Mouse (Mus musculus) hindbrain, embryonic 10.5 days (tissue): Measurements from ENCODE around the gene Ap2s1. TPM values are rescaled to one million over a fixed set of nuclear protein-coding genes. Genes with fewer than 3 reads are reported as not detected.
"Not testable (repeated sequence)": the region's sequence is repeated elsewhere in the genome, so short reads cannot be mapped to it uniquely, and the experiment has no call there.

Experiments used
- DNase-seq: peaks from one replicate; pipeline ENCODE4 v3.0.0-alpha.2; 2017; ENCODE audit warnings: low spot score
- H3K27ac ChIP-seq: fragments of 300-500 bp; sonication (generic); 2 replicates; pipeline ENCODE4 v1.5.1; 2016; ENCODE audit warnings: mild to moderate bottlenecking, moderate library complexity
- H3K27me3 ChIP-seq: fragments of 300-500 bp; sonication (generic); 2 replicates; pipeline ENCODE4 v1.6.1; 2016; ENCODE audit warnings: mild to moderate bottlenecking; ENCODE audit not compliant: poor library complexity, insufficient read depth, severe bottlenecking
- H3K36me3 ChIP-seq: fragments of 300-500 bp; sonication (generic); 2 replicates; pipeline ENCODE4 v1.6.1; 2016; ENCODE audit warnings: mild to moderate bottlenecking, moderate library complexity
- H3K4me1 ChIP-seq: fragments of 300-500 bp; sonication (generic); replicated peaks from 2 replicates; pipeline ENCODE4 v1.6.1; 2016; ENCODE audit warnings: mild to moderate bottlenecking
- H3K4me3 ChIP-seq: fragments of 300-500 bp; sonication (generic); 2 replicates; pipeline ENCODE4 v1.5.1; 2016; ENCODE audit warnings: mild to moderate bottlenecking, moderate library complexity
- H3K9me3 ChIP-seq: fragments of 300-500 bp; sonication (generic); 2 replicates; pipeline ENCODE4 v1.6.1; 2016; ENCODE audit warnings: mild to moderate bottlenecking, moderate library complexity
- WGBS: fragments of 180-500 bp; shearing (Covaris S2); methylation state at CpG from one replicate; pipeline ENCODE4 v1.1.7; 2016; 5-methylcytosine and 5-hydroxymethylcytosine counted together
- polyA plus RNA-seq: library from polyadenylated mRNA; unstranded; fragments of >200 nt; fragmentation: Nextera tagmentation; extraction: Ambion mirVana; gene quantifications from 2 replicates; pipeline ENCODE4 v1.2.1, GENCODE M21; 2016

Ap2s1 gene
- 277 and 316 TPM in 2 replicates for polyA plus RNA-seq

DNA sequence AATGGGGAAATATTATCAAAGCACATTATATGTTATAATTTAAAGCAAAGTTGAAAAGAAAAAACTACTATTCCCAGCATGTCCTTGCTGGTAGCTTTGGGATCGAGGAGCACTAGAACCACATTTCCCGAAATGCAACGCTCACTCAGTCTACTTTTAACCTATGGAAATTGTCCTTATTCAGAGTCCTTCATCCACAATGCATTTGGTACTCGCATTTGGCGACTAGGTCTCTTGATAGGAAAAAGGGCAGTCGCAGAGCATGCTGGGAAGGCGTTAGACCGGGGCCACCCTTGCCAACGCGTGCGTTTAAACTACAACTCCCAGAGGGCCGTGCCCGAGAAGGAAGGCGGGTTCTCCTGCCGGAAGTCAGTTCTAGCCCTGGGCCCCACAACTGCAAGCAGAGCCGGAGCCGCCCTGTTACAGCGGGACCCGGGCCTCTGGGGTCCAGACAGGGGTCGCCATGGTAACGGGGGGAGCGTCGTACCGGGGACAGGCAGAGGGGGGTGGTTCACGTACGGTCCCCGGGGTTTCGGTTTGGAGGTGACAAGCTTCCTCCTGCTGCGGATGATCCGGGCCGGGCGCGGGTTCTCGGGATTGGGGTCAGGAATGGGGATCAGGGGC lies at the start of gene Ap2s1:
Gene Ap2s1 (plus strand): TSS at position 338 of the 624 bp plus-strand sequence.
- DNase-seq = peak; percentile 97
- Histone ChIP-seq H3K4me1 (peaks cover 19% of the 10 kb centered on the region), H3K9me3 (no peaks in the 10 kb centered on the region), H3K36me3 (peaks cover 7% of the 10 kb centered on the region), H3K27me3 (no peaks in the 10 kb centered on the region), H3K27ac (peak within 1 kb of the TSS; percentile 86), H3K4me3 (peak within 1 kb of the TSS; percentile 85)
- under 1% methylated on average over 34 of the region's 34 CpGs for WGBS

DNA sequence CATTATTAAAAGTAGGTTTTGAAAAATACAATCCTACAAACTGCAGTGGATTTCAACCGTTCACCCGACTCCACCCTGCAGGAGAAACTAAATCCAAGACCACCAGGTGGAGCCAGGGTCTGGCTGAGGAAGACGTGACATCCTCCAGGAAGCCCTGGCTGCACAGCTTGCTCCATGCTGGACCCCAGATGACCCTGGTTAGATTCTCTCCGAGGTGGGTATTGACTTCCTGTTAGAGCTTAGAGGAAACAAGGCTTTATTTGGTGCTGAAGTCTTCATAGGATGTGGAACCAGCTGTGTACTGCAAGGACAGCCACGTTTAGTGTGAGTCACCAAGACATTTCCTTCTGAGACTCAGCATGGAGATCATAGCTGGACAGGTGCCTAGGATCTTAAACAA lies 49.0 kb upstream of the Ap2s1 start:
- H3K27ac ChIP-seq = no peak overlapping the region
- no peaks in the 10 kb centered on the region for H3K36me3 ChIP-seq
- DNase-seq = no peak
- no peaks in the 10 kb centered on the region for H3K4me1 ChIP-seq
- H3K9me3 ChIP-seq = 0 out of 2 replicates have a peak, but pooled peaks cover 5% of the 10 kb centered on the region
- H3K4me3 ChIP-seq = no peak overlapping the region
- H3K27me3 ChIP-seq = no peaks in the 10 kb centered on the region
- WGBS = 81% methylated on average over 5 of the region's 5 CpGs

DNA sequence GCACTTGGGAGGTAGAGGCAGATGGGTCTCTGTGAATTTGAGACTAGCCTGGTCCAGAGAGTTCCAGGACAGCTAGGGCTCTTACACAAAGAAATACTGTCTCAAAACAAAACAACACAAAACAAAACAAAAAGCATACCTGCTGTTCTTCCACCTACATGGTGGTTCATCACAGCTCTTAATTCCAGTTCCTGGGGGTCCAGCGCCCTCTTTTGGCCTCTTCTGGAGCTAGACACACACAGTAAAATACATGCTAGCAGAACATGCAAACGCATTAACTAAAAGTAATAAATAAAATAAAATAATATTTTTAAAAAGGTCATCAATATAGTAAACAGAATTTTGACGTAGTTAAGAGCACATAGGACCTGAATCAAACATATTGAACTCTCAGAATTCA lies 43.2 kb upstream of the Ap2s1 start:
- Histone ChIP-seq H3K4me3 (no peak overlapping the region), H3K36me3 (no peaks in the 10 kb centered on the region), H3K27ac (no peak overlapping the region), H3K9me3 (no peaks in the 10 kb centered on the region), H3K27me3 (no peaks in the 10 kb centered on the region), H3K4me1 (no peaks in the 10 kb centered on the region)
- WGBS = 32% methylated on average over 3 of the region's 3 CpGs
- no peak for DNase-seq

DNA sequence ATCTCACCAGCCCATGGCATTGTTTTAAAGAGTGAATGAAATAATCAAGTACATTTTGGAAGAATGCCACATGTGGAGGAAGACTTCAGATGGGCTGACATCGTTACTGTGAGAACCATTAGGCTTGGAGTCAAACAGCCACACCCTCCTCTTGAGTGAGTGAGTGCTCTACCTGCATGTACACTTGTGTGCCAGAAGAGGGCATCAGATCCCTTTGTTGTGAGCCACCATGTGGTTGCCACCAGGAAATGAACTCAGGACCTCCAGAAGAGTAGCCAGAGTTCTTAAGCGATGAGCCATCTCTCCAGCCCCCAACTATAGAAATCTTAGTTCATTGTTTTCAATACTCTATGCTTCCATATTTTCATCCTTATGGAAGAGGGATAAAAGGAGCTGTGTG lies 39.2 kb upstream of the Ap2s1 start:
- Histone ChIP-seq H3K27me3 (no peaks in the 10 kb centered on the region), H3K4me3 (no peak overlapping the region), H3K27ac (no peak overlapping the region), H3K4me1 (no peaks in the 10 kb centered on the region), H3K9me3 (no peaks in the 10 kb centered on the region), H3K36me3 (no peaks in the 10 kb centered on the region)
- DNase-seq = no peak
- 60% methylated on average over 2 of the region's 2 CpGs for WGBS

DNA sequence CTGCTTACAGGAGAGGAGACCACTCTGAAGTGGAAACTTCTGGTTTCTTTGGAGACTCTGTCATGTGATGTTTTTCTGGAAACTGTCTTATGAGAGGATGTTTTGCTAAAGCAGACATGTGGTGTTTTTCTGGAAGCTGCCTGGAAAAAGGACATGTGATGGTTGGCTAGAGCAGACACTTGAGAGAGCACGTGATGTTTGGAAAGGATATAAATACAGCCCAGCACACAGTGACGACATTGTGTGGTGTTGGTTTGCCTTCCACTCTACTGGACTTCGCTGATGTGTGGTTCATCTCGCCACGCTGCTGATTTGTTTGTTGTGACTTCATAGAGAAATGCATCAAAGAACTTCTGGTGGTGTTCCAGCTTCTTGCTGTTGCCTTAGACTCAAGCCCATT lies 37.6 kb upstream of the Ap2s1 start:
- DNase-seq = no peak
- WGBS = 85% methylated on average over 5 of the region's 5 CpGs
- no peaks in the 10 kb centered on the region for H3K4me1 ChIP-seq
- H3K36me3 ChIP-seq = no peaks in the 10 kb centered on the region
- no peaks in the 10 kb centered on the region for H3K27me3 ChIP-seq
- H3K4me3 ChIP-seq = no peak overlapping the region
- H3K9me3 ChIP-seq = no peaks in the 10 kb centered on the region
- no peak overlapping the region for H3K27ac ChIP-seq

DNA sequence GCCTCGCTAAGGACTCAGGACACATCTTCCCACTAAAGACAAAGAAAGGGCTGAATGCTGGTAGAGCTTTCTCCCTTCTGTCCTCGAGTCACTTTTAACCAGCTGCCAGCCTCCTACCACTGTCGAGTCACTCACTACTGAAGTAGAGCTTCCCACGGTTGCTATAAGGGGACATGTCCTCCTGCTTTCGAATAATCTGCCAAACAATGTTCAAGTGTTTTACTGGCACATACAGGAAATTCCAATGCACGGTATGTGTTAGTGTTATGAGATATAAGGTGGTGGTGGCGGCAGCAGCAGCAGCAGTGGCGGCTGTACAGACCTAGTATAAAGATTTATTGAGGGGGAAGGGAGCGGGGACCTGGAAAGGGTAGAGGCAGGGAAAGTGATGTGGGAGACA lies 31.8 kb upstream of the Ap2s1 start:
- 69% methylated on average over 9 of the region's 9 CpGs for WGBS
- Histone ChIP-seq H3K27ac (no peak overlapping the region), H3K4me1 (0 out of 2 replicates have a peak, but pooled peaks cover 5% of the 10 kb centered on the region), H3K4me3 (no peak overlapping the region), H3K27me3 (peaks cover 10% of the 10 kb centered on the region; the same call in 1 of the 2 replicates), H3K9me3 (no peaks in the 10 kb centered on the region), H3K36me3 (no peaks in the 10 kb centered on the region)
- no peak for DNase-seq

DNA sequence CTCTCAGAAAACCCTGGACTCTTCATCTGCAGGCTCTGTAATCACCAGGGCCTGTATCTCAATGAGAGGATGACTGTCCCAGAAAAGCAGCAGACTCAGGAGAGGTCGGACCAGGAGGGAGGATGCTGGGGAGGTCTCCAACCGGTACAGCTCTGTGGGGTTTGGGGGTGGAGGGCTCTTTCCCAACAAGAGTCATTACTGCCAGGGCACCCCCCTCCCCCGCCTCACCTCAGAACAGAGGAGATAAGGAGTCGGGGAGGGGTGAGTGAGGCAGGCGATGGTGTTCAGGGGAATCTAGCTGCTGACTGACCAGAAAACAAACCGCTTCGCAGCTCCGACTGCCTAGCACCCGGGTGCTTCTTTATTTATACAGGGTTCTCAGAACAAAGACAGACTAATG lies 30.0 kb upstream of the Ap2s1 start:
- WGBS = 29% methylated on average over 9 of the region's 9 CpGs
- Histone ChIP-seq H3K27ac (no peak overlapping the region), H3K4me1 (0 out of 2 replicates have a peak, but pooled peaks cover 5% of the 10 kb centered on the region), H3K27me3 (peaks cover 10% of the 10 kb centered on the region; the same call in 1 of the 2 replicates), H3K4me3 (no peak overlapping the region), H3K9me3 (no peaks in the 10 kb centered on the region), H3K36me3 (no peaks in the 10 kb centered on the region)
- no peak for DNase-seq

DNA sequence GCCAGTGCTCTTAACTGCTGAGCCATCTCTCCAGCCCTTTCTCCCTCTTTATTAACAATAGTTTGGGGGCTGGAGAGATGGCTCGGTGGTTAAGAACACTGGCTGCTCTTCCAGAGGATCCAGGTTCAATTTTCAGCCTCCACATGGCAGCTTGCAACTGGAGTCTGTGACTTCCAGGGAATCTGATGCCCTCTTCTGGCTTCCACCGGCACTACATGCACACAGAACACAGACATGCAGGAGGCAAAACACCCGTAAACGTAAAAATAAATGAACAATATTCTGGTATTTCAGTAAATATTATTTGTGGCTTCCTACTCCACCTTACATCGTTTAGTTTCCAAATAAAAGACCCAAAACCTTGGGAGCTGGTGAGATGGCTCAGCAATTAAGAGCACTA lies 27.6 kb upstream of the Ap2s1 start:
- H3K27me3 ChIP-seq = peaks cover 10% of the 10 kb centered on the region; the same call in 1 of the 2 replicates
- DNase-seq = peak; percentile 10
- 0 out of 2 replicates have a peak, but pooled peaks cover 5% of the 10 kb centered on the region for H3K4me1 ChIP-seq
- WGBS = 78% methylated on average over 5 of the region's 5 CpGs
- no peak overlapping the region for H3K27ac ChIP-seq
- no peaks in the 10 kb centered on the region for H3K36me3 ChIP-seq
- H3K4me3 ChIP-seq = no peak overlapping the region
- no peaks in the 10 kb centered on the region for H3K9me3 ChIP-seq

DNA sequence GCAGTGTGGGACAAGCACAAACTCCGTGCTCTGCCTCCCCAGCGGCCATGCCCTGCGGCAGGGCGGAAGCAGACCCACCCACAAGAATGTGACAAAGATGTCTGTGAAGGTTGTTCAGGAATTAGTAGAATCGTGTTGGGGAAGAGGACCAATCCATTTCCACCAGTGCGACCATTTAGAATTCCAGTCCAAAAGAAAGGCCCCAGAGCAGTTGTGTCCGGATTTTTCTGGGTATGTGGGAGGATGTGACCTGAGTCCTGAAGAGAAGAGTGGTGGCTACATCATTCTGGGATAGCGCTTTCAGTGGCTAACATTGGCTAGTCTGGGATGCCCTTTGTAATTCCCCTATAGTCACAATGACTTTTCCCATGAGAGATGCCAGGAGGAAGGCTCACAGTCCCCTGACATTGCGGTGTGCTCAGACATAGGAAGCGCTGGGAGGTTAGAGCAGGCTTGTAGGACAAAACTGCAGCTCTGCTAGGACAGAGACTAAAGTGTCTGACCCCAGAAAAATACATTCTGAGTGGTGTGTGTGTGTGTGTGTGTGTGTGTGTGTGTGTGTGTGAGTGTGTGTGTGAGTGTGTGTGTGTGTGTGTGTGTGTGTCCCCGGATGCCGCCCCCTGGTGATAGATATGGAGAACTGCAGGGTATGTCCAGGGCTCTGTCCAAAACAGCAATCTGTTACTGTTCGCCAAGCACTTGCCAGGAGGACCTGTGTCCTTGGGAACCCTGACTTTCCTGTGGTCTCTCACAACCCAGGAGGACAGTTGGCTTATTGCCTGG lies 25.4 kb upstream of the Ap2s1 start:
- Histone ChIP-seq H3K27me3 (peaks cover 5% of the 10 kb centered on the region; the same call in 1 of the 2 replicates), H3K4me1 (peaks cover 11% of the 10 kb centered on the region), H3K36me3 (no peaks in the 10 kb centered on the region), H3K4me3 (no peak overlapping the region), H3K27ac (no peak overlapping the region), H3K9me3 (no peaks in the 10 kb centered on the region)
- 81% methylated on average over 13 of the region's 13 CpGs for WGBS
- no peak for DNase-seq

DNA sequence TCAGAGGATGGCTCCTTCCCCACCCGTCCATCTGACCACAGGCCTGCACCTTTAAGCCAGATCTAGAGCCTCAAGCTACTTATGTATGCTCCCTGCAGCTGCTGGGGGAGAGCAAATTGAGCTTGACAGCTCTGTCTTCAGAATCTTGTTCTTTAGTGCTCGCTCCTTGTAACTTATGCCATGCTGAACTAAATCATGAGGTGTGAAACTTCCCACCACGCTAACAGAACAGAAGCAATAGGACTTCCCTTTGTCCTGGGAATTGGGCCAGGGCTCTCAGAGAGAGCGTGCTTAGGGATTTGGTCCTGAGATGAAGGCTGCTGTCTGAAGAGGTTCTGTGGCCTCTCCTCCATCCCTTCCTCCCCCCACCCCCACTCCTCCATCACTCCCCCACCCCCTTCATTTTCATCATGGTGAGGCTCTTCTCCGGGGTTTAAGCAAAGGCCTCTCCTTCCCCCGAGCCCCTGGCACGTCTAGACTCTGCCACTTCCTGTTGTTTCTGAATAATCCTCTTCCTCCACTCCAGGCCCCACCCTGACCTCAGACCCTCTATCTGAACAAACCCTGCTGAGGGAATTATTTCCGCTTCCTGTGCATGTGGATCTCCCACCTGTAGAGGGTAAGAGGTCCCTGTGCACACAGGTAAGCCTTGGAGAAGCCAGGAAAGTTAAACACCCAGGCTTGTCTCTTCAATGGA lies 21.6 kb upstream of the Ap2s1 start:
- not testable (repeated sequence) for H3K4me3 ChIP-seq, H3K27me3 ChIP-seq, H3K27ac ChIP-seq, H3K9me3 ChIP-seq, DNase-seq, H3K36me3 ChIP-seq, H3K4me1 ChIP-seq
- WGBS = 56% methylated on average over 8 of the region's 8 CpGs

DNA sequence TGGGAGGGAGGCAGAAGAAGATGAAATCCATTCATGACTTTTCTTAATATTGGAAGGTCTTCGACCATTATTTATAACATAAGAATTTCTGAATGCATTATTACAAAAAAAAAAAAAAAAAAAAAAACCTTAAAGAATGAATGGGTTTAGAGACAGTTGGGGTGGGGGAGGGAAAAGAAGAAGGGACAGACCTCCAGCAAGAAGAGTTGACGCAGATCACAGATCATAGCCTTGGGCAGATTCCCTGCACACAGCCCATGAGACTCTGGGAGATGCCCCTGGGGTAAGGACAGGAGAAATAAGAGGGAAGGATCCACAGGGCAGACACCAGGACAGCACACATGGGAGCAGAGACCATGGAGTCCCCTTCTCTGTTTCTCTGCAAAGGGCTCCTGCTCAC lies 16.6 kb upstream of the Ap2s1 start, which contains the start of gene Ceacam9:
Gene Ceacam9 (plus strand): TSS at position 301 of the 400 bp plus-strand sequence.
- no peak within 1 kb of the TSS for H3K4me3 ChIP-seq
- WGBS = 85% methylated on average over 2 of the region's 2 CpGs

DNA sequence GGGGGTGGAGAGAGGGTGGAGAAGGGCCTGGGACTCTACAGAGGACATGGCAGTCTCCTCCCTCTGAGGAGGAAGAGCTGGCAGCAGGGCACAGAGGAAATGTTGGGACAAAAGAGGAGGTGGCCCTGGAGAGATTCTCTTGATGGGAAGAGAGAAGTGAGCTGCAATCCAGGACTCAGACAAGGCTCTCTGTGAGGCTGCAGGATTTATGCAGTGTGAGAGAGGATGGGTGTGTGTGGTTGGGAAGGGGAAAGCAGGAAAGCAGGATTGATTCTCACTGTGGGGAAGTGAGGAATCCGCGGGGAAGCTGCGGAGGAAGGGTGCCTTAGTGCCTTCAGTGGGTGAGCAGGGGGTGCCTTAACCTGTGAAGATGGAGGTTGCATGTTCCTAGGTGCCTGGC lies 15.7 kb upstream of the Ap2s1 start:
- H3K4me1 ChIP-seq, DNase-seq, H3K4me3 ChIP-seq, H3K27me3 ChIP-seq, H3K36me3 ChIP-seq, H3K27ac ChIP-seq, H3K9me3 ChIP-seq: not testable (repeated sequence)
- WGBS = 75% methylated on average over 3 of the region's 3 CpGs

More for the DNA sequence above, 16.6 kb upstream of the Ap2s1 start, which contains the start of gene Ceacam9:
- no peak for DNase-seq
- Histone ChIP-seq H3K9me3 (no peaks in the 10 kb centered on the region), H3K4me1 (peaks cover under 1% of the 10 kb centered on the region), H3K27ac (no peak within 1 kb of the TSS), H3K36me3 (no peaks in the 10 kb centered on the region), H3K27me3 (no peaks in the 10 kb centered on the region)
